Mouse (Mus musculus): ENCODE data around the gene Atg2b.

GRCm38 (mm10) chr12:105634374-105635067, 50.5 kb downstream of the Atg2b start:
- TF ChIP-seq CTCF (IDR thresholded peaks at IDR 0.05; ENCODE audit: insufficient read depth, low read length): no peak
- no peak for TF ChIP-seq POLR2A (IDR thresholded peaks at IDR 0.05; ENCODE audit: borderline replicate concordance, extremely low read depth, low read depth, low read length)
